Mouse (Mus musculus): ENCODE data around the gene Lgals9. TPM values are rescaled to one million over a fixed set of nuclear protein-coding genes. Genes with fewer than 3 reads are reported as not detected.
A peak's percentile ranks its signal among the peaks of the same experiment; 100 is the strongest.

Lgals9 gene
- polyA plus RNA-seq, 1 experiment from 2014 or later: 7.8 TPM

GRCm38 (mm10) chr11:78924916-78925315 lies 59.8 kb downstream of the Lgals9 start:
- Histone ChIP-seq H3K36me3 (no peaks in the 10 kb centered on the region), H3K4me2 (replicated peaks) (peak overlapping the region; percentile 53), H3K27me3 (peaks cover 43% of the 10 kb centered on the region), H3K4me3 (peak overlapping the region; percentile 38), H3K9me3 (no peaks in the 10 kb centered on the region), H3K9ac (replicated peaks) (peak overlapping the region; percentile 26; the same call in 1 of the 2 replicates), H3K4me1 (peaks cover 14% of the 10 kb centered on the region), H3K27ac (replicated peaks) (no peak overlapping the region)
- ATAC-seq (replicated peaks): no peak
- WGBS: under 1% methylated on average over 37 of the region's 37 CpGs

DNA sequence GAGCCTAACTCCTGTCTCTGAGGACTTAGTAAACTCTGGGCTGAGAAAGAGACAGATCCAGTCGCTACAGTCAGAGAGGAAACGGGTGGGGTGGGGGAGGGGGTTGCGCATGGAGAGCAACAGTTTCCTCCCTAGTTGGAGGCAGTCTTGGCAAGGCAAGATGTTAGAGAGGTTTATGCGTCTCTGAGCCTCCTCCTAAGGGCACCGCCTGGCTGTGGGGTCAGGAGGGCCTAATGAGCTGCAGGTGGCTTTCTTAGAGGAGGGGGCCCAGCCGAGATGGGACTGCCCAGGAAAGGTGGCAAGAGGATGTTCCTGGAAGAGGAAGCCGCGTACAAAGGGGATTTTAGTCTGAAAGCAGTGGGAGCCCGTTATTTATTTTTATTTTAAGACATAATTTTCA lies 60.6 kb downstream of the Lgals9 start:
- no peak overlapping the region for H3K27ac ChIP-seq (replicated peaks)
- no peaks in the 10 kb centered on the region for H3K9me3 ChIP-seq
- no peak for ATAC-seq (replicated peaks)
- 14% methylated on average over 9 of the region's 9 CpGs for WGBS
- H3K27me3 ChIP-seq: peaks cover 43% of the 10 kb centered on the region
- no peak overlapping the region for H3K4me3 ChIP-seq
- no peak overlapping the region for H3K9ac ChIP-seq (replicated peaks)
- peaks cover 9% of the 10 kb centered on the region for H3K4me1 ChIP-seq
- no peak overlapping the region for H3K4me2 ChIP-seq (replicated peaks)
- no peaks in the 10 kb centered on the region for H3K36me3 ChIP-seq

- H3K9me3 ChIP-seq: no peaks in the 10 kb centered on the region
- ATAC-seq (replicated peaks): no peak
- H3K4me1 ChIP-seq: peaks cover 8% of the 10 kb centered on the region
- no peak overlapping the region for H3K9ac ChIP-seq (replicated peaks)
- H3K27ac ChIP-seq (replicated peaks): no peak overlapping the region
- H3K4me2 ChIP-seq (replicated peaks): no peak overlapping the region
- WGBS: 41% methylated on average over 8 of the region's 8 CpGs
- no peak overlapping the region for H3K4me3 ChIP-seq
- H3K27me3 ChIP-seq: peaks cover 43% of the 10 kb centered on the region
- H3K36me3 ChIP-seq: no peaks in the 10 kb centered on the region
Measured at GRCm38 (mm10) chr11:78922678-78923407, 61.9 kb downstream of the Lgals9 start.

GRCm38 (mm10) chr11:78920411-78920939 lies 64.3 kb downstream of the Lgals9 start, which contains the start of gene Nos2:
TSS of gene Nos2 (plus strand) at chr11:78920787.
- peaks cover 8% of the 10 kb centered on the region for H3K4me1 ChIP-seq
- no peak within 1 kb of the TSS for H3K4me2 ChIP-seq (replicated peaks)
- no peak within 1 kb of the TSS for H3K9ac ChIP-seq (replicated peaks)
- H3K27ac ChIP-seq (replicated peaks): no peak within 1 kb of the TSS
- no peaks in the 10 kb centered on the region for H3K9me3 ChIP-seq
- H3K27me3 ChIP-seq: peaks cover 27% of the 10 kb centered on the region
- no peaks in the 10 kb centered on the region for H3K36me3 ChIP-seq
- no peak for ATAC-seq (replicated peaks)
- no peak within 1 kb of the TSS for H3K4me3 ChIP-seq
- 54% methylated on average over 6 of the region's 6 CpGs for WGBS

DNA sequence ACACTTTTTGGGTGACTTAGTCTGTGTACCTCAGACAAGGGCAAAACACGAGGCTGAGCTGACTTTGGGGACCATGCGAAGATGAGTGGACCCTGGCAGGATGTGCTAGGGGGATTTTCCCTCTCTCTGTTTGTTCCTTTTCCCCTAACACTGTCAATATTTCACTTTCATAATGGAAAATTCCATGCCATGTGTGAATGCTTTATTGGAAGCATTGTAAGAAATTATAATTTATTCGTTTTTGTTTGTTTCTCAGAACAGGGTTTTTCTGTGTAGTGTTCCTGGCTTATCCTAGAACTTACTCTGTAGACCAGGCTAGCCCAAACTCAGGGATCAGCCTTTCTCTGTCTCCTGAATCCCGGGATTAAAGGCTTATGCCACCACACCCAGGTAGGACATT lies 65.0 kb downstream of the Lgals9 start:
- no peak overlapping the region for H3K4me2 ChIP-seq (replicated peaks)
- H3K4me1 ChIP-seq: peaks cover 3% of the 10 kb centered on the region
- 82% methylated on average over 4 of the region's 4 CpGs for WGBS
- ATAC-seq (replicated peaks): no peak
- no peaks in the 10 kb centered on the region for H3K36me3 ChIP-seq
- H3K9me3 ChIP-seq: no peaks in the 10 kb centered on the region
- H3K27ac ChIP-seq (replicated peaks): no peak overlapping the region
- H3K27me3 ChIP-seq: peaks cover 20% of the 10 kb centered on the region; the same call in 1 of the 2 replicates
- no peak overlapping the region for H3K9ac ChIP-seq (replicated peaks)
- no peak overlapping the region for H3K4me3 ChIP-seq

- no peak for ATAC-seq (replicated peaks)
- WGBS: 80% methylated on average over 1 of the region's 1 CpGs
Measured at GRCm38 (mm10) chr11:78916410-78916809, 68.3 kb downstream of the Lgals9 start.

GRCm38 (mm10) chr11:78915473-78915872 lies 69.3 kb downstream of the Lgals9 start:
- no peak for ATAC-seq (replicated peaks)
- H3K27me3 ChIP-seq: no peaks in the 10 kb centered on the region
- H3K9me3 ChIP-seq: no peaks in the 10 kb centered on the region
- H3K36me3 ChIP-seq: no peaks in the 10 kb centered on the region
- 81% methylated on average over 6 of the region's 6 CpGs for WGBS
- no peak overlapping the region for H3K4me3 ChIP-seq
- no peak overlapping the region for H3K4me2 ChIP-seq (replicated peaks)
- H3K9ac ChIP-seq (replicated peaks): no peak overlapping the region
- no peaks in the 10 kb centered on the region for H3K4me1 ChIP-seq
- H3K27ac ChIP-seq (replicated peaks): no peak overlapping the region

More at GRCm38 (mm10) chr11:78916410-78916809, 68.3 kb downstream of the Lgals9 start:
- Histone ChIP-seq H3K36me3 (no peaks in the 10 kb centered on the region), H3K4me3 (no peak overlapping the region), H3K27ac (replicated peaks) (no peak overlapping the region), H3K4me1 (no peaks in the 10 kb centered on the region), H3K9me3 (no peaks in the 10 kb centered on the region), H3K27me3 (no peaks in the 10 kb centered on the region), H3K9ac (replicated peaks) (no peak overlapping the region), H3K4me2 (replicated peaks) (no peak overlapping the region)

Other genes with a start within 250 kb of the Lgals9 start
- 36.4 and 40.4 TPM in 2 replicates for gene Ccnq, start 233.2 kb downstream of the Lgals9 start, polyA plus RNA-seq (2015; fragmentation: Nextera tagmentation; extraction: Ambion mirVana)
- 29.7 and 32.7 TPM in 2 replicates for gene Lyrm9, start 158.4 kb downstream of the Lgals9 start, polyA plus RNA-seq (2015; fragmentation: Nextera tagmentation; extraction: Ambion mirVana)
- 0.78 and 1.2 TPM in 2 replicates for gene Nos2, start 64.2 kb downstream of the Lgals9 start, polyA plus RNA-seq (2015; fragmentation: Nextera tagmentation; extraction: Ambion mirVana)
- gene Ksr1, start 161.5 kb upstream of the Lgals9 start, polyA plus RNA-seq (2015; fragmentation: Nextera tagmentation; extraction: Ambion mirVana): 4.9 and 5.3 TPM in 2 replicates